Mouse (Mus musculus): Measurements from ENCODE around the gene Hspd1.
"Not testable (repeated sequence)": the region's sequence is repeated elsewhere in the genome, so short reads cannot be mapped to it uniquely, and the experiment has no call there.

The Hspd1 gene

DNA sequence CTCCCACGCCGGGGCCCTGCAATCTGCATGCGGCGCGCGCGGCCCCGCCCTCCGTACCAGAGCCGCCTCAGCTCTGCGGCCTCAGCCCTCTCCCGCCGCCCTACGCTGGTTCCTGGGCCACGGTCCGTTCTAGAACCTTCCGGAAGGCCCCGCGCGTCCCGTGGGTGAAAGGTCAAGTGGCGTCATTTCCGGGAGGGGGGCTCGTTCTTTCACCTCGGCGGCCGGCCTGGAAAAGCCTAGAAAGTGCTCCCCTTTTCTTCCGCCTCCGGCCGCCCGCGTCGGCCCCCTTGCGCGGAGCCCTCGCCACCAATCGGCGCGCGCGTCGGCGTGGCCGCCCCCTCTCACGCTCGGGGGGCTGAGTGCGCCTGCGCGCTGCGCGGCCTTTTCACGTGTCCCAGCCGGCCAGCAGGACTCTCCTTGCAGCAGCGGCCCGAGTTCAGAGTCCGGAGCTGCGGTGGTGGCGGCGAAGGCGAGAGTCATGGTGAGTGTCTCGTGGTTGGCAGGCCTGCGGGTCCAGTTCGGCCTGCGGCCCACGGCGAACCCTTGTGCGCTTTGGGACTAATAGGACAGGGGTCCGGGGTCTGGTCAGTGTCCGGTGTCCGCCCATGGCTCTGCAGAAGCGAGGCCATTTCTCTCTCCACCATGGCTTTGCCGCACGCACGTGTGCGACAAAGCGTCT, at the start of gene Hspd1, which contains the start of gene Hspe1:
Gene Hspd1, minus strand, starts transcription at position 312 of the 679 bp plus-strand sequence.
Gene Hspe1, plus strand, starts transcription at position 201 of the 679 bp plus-strand sequence.
- DNase-seq = peak; percentile 98

DNA sequence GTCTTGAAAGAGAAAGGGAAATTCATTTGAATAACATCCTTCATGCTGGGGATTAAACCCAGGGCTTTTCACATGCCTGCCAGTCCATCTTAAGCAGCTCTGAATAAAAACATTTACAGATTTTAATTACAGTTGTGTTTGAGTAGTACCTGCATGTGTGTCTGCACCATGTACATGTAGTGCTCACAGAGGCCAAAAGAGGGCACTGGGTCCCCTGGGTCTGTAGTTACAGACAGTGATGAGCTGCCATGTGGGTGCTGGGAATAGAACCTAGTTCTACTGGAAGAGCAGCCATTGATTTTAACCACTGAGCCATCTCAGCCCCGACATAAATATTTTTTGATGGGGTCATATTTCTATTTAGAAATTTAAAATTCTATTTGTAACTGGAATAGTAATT, 47.8 kb upstream of the Hspd1 start:
- DNase-seq = no peak

DNA sequence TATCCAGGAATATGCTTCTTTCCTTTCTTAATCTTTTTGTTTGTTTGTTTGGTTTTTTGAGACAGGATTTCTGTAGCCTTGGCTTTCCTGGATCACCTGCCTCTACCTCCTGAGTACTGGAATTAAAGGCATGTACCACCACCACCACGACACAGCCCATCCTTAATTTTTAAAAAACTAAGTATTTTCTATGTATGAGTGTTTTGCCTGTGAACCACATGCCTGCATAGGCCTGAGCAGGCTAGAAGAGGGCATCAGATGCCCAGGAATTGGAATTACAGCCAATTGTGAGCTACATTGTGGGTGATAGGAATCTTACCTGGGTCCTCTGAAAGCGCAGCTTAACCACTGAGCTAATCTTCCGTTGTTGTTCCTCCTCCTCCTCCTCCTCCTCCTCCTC, 46.3 kb upstream of the Hspd1 start:
- no peak for DNase-seq

DNA sequence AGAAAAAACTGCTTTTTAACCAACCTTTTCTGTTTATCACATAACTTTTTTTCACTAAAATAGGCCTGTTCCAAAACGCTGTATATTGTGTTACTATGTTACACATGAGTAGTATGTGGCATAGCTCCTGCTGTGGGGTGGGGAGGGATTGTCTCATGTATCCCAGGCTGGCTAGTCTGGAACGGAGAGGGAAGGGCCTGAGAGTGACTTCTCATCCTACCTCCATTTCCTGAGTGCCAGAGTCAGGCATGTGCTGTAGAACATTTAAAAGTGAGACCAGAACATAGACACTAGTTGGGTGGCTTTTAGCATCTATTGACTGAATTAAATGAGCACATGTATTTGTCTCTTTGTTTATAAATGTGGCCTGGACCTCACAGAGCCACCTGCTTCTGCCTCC, 45.1 kb upstream of the Hspd1 start:
- no peak for DNase-seq

DNA sequence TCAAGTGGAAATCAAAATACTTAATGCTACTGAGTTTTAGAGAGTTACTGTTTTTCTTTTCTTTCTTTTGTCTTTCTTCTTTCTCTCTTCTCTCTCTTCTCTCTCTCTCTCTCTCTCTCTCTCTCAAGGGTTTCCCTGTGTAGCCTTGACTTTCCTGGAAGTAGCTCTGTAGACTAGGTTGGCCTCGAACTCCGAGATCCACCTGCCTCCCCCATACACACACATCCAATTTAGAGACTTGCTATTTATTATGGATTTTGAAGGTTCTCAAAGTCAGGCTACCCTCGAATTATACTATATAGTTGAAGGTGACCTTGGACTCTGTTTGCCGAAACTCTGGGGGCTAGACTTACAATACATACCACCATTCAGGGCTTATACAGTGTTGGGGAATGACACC, 44.3 kb upstream of the Hspd1 start:
- DNase-seq = no peak

DNA sequence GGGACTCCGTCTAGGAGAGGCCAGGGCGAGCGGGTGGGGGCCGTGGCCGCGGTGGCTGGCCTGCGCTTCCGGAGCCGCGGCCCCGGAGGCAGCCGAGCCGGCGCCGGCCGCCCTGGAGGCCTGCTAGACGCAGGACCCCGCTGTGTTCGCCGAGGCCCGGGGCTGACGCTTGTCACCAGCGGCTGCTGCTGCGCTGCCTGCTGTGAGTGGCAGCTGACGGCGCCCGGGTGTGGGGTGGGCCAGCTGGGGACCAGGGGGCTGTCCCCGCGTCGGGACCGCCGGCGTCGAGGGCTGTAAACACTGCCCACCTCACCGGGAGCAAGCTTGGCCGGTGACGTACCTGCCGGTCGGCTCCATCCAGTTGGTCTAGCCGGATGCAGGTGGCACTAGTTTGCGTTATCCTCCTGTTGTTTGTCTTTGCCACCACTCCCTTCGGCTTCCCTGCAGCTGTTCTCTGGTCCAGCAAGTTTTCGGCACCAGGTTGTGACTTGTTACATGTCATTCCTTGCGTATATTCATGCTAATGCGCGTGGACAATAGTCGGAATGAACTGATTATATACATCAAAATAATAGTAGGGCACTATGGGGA, 43.5 kb upstream of the Hspd1 start:
- no peak for DNase-seq

DNA sequence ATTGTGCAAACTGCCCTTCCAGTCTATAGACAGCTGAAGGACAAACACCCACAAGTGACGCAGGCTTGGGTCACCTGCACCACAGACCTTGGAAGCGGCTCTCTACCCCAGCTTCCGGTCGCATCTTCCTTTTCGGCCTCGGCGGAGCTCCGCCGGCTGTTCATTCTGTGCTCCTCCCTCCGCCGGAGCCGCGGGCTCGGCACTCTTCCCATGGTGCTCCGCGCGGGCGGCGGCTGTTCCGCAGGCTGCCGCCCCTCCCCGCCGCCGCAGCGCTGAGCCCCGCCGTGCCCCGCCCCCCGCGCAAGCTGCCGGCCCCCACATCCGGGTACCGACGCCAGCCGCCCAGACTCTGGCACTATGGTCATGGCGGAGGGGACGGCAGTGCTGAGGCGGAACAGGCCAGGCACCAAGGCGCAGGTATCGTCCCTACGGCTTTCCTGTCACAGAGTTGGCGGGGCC, 42.9 kb upstream of the Hspd1 start, which contains the start of gene Mob4:
Gene Mob4, plus strand, starts transcription at position 289 of the 459 bp plus-strand sequence.
- peak; percentile 87 for DNase-seq

DNA sequence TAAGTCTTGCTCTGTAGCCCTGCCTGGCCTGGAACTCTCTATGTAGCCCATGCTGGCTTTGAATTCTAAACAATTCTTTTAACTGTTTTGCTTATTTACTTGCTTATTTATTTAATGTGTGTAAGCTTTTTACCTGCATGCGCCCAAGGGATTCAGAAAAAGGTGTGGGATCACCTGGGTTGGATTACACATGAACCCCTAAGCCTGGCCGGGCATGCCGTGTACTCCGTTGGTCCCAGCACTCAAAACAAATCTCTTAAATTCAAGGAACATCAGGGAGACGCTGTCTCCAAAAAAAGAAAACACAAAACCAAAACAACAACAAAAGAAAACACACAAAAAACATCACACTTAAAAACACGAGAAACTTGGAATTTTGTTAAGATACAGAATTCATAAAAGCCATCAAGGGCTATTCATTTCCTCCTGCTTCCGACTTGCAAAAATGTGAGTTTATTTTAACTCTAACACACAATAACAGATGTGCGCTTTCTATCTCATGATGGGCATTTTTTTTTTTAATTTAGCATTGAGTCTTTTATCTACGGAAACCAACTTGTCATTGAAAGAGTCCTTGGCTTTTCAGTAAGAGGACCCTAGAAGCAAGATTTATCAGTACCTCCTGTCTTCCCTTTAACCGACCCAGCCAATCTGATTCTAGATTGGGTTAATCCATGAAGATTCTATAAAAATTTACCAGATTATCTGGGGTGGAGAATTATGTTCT, 42.3 kb upstream of the Hspd1 start:
- DNase-seq = no peak

DNA sequence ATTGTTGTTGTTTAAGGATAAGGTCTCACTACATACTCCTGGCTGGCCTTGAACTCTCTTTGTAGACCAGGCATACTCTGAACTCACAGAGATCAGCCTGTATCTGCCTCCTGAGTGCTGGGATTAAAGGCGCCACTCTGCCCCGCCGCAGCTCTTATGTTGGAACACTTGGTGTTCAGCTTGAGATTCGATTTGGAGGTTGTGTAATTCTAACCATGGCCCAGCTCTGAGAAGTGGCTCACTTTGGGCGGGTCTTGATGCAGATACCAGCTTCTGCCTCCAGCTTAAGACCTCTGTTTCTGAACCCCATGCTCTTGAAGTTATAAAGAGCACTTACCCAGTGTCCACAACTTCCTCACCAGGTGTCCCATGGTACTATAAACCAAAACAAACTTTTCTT, 41.7 kb upstream of the Hspd1 start:
- no peak for DNase-seq

DNA sequence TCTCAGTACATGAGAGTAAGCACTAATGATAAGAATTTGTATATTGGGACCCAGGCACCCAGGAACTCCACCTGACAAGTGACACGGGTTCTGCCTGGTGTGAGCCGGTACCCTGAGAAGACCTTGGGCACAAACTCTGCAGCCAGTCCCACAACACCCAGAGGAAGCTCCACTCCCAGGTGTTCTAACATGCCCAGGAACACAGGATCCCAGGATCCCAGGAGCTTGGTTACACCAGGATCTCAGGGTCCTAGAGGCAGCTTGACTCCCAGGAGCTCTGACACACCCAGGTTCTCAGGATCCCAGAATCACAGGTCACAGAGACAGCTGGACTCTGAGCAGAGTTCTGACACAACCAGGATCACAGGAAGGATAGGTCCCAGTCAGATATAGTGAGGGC, 36.1 kb upstream of the Hspd1 start:
- not testable (repeated sequence) for DNase-seq

DNA sequence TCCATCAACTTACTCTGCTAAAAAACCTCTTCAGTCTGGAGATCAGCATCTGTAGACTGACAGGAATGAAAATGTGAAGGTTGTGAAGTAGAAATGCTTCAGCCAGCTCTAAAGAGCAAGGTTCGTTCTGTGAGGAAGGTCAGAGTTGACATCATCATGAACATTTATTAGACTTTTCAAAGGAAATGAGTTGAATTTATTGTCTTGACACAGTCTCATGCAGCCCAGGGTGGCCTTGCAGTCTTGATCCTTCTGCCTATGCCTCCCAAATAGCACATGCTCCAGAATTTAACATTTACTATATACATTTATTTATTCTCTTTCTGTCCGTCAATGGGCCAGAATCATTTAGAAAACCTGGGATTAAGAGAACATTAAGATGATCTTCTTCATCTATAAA, 35.5 kb upstream of the Hspd1 start:
- no peak for DNase-seq

DNA sequence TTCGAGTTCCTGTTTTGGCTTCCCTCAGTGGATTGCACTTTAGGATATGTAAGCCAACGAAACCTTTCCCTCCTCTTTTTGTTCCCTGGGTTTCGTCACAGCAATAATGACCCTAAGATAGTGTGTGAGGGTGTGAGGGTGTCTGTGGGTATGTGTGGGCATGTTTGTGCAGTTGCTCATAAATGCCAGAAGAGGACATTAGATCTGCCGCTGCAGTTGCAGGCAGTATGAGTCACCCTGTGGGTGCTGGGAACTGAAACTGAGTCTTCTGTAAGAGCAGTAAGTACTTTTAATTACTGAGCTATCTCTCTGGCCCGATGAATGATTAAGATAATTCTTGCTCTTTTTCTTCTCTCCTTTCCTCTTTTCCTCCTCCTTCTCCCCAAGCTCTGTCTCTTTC, 35.0 kb upstream of the Hspd1 start:
- DNase-seq = no peak

DNA sequence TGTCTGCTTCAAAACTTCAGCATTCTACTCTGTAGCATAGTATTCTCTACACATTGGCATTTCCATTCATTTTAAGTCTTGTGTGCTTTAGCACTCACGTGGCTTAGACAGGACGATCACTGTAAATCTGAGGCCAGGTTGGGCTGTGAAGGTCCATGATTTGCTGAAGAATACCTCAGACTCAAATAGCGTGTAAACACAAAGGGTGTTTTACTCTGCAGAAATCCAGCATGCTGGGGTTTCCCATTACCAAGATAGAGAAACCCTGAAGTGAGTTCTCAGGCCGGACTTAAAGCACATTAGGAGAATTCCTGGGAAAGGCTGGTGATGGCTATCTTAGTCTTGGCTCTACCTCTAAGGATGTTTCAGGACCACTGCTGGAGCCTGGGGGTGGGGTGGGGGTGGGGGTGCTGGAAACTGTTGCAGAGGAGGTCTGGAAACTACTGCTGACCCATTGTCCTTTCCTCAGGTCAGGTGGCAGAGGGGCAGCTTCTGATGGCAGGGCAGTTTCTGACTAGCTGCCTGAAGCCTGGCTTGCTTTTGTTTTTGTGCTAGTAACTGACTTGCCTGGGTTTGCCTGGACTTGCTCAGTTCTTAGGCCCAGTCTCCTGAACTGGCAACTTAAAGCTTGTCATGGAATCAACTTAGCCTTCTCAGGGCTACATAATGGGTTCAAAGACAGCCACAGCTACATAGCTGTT, 21.2 kb upstream of the Hspd1 start:
- DNase-seq = no peak

DNA sequence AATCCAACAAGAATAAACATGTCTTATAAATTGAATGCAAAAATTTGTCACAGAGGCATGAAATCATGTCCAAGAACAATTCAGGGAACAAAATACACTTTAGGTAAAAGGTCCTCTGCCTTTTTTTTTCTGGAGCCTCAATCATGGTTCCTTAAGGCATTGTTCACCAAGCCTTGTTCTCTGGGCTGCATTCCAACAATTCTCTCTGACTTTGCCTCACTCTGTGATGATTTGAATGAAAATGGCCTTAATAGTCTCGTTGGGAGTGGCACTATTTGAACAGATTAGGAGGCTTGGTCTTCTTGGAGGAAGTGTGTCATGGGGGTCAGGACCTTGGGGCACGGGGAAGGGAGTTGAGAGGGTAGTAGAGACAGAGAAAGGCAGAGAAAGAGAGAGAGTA, 20.4 kb upstream of the Hspd1 start:
- DNase-seq = no peak

DNA sequence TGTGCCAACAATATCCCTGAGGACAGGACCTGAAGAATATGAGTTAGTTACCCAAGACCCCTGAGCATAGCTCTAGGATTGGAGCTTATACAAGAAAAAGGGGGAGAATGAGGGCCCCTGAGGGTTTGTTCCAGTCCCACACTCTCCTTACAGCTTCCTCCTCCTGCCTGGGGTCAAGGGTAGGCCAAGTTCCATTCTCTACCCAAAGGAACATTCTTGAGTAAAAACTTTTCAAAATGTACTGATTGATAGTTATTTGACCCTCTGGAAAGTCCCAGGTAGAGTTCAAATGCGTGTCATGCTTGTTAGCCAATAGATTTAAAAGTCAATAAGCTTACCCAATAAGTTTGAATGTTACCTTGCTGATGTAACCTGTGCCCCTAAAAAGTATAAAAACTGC, 19.6 kb upstream of the Hspd1 start:
- no peak for DNase-seq

DNA sequence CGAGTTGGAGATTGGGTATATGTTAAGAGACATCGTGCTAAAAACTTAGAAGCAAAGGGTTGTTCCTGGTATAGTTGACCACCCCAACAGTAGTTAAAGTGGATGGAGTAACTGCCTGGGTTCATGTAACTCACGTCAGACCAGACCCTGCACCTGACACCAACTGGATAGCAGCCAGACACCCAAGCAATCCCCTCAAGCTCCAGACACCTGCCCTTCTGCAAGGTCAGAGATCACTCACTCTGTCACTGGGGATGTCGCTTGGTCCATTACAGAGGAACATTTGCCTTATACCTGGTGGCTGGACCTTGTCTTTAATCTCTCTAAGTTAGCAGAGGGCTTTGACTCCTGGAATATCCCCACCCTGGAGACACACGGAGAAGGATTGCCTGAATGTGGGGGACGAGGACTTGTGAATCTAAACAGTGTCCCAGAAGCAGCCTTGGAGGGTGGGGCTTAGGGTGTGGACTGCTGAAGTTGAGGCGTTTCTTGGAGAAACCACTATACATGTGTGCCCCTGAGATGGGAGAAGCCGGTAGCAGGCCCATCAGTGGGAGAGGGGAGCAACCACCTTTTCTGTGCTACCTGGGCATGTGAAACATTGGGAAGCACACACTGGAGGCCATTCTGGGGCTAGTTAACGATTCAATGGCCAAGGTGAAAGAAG, 19.0 kb upstream of the Hspd1 start:
- DNase-seq = no peak

DNA sequence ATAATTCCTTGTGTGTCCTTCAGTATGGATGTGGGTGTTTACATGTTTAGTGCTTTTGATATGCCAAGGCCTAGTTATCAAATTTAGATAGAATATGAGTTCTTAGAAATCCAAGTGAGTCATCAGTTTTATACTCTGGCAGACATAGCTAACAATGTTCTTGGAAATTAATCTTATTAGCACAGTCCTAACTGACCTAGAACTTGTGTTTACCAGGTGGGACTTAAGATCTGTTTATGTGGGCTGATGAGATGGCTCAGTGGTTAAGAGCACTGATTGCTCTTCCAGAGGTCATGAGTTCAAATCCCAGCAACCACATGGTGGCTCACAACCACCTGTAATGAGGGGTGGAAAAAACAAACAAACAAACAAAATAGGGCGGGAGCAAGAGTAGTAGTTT, 4.4 kb upstream of the Hspd1 start:
- no peak for DNase-seq

DNA sequence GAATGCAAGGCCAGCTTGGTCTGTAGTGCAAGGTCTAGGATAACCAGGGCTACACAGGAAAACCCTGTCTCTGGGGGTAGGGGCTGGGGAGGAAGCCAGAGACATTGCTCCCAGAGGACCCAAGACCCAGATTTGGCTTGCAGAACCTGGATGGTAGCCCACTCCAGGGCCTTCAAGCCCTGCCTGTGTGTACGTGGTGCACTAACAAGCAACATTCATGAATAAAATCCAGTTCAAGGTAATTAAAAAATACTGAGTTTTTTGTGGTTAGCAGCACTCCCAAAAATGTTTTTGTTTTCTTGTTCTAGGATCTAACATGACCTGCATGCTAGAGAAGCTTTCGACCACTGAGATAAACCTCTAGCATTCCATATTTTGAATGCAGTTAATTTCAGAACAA, 4.0 kb upstream of the Hspd1 start:
- DNase-seq = no peak

DNA sequence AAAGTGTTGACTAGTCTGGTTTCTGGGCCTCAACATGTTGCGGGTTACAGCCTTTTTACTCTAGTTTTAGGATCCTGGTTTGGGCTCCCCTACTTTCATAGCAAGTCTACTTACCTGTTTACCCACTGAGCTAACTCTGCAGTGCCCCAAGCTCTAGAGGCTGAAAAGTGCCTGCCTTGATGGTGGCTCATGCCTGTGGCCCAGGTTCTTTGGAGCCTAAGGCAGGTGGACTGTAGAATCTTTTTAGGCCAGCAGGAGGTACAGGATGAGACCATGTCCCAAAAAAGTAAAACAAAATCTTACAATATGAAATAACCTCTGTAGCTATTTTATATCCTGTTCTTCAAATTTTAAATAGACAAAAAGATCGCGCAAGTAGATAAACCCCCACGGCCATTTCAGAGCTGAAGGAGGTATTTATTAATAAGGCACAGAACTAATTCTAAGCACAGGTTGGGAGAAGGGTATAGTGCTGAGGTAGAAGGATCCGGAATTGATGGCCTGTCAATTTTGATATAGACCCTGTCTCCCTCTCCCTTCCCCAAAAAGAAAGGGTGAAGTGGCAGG, 1.5 kb upstream of the Hspd1 start:
- no peak for DNase-seq

DNA sequence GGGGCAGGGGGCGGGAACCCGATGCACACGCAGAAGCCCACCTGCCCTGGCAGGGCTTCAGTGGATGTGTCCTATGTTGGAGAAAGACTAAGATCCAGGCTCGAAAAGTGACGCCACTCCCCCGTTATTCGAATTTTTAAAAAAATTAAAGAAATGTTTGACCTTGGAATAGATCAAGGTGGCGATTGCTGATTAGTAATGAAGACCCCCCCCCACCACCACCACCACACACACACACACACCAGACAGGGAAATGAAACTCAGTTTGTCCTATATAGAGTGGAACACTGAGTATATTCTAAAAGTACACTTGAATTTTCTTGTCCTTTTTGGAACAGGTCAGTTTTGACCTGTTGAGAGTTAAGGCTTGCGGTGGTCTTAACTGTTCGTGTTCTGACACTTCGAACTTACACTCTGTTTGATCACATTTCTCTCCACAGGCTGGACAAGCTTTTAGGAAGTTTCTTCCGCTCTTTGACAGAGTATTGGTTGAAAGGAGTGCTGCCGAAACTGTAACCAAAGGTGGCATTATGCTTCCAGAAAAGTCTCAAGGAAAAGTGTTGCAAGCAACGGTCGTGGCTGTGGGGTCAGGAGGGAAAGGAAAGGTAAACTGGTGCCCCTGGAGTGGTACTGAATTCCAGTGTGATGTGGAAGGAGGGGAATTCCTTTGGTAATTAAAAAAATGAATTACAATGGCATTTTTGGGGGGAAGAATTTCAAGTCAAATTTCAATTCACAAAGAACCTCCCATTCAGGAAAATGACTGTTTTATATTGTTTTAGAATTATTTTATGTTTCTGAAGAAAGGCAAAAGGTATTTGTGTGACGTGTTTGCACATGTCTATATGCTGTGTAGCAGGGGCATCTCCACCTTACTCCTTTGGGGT, 811 bp upstream of the Hspd1 start:
- no peak for DNase-seq

DNA sequence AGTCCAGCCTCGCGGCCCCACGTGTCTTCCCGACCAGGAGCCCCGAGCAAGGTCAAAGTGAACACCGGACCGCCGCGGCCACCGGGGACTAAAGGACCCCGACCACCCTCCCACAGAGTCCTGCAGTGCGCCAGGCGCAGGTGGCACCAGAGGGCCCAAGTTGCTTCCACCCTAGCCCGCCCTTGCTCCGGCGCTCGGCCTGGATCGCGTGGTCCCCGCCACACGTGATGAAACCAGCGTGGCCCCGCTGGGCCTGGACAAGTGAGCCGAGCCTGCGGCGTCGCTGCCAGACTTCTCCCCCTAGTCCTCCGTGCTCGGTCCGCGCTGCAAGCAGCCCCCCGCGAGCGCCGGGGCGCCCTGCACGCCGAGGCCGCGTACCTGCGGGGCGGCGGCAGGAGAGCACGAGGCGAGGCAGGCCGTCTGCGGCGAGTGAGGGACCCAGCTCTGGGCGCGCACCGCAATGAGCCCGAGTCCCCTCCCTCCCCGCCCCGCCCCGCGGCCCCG, 590 bp downstream of the Hspd1 start:
- peak; percentile 65 for DNase-seq
